Mouse (Mus musculus): ENCODE data around the gene Btg2.

DNA sequence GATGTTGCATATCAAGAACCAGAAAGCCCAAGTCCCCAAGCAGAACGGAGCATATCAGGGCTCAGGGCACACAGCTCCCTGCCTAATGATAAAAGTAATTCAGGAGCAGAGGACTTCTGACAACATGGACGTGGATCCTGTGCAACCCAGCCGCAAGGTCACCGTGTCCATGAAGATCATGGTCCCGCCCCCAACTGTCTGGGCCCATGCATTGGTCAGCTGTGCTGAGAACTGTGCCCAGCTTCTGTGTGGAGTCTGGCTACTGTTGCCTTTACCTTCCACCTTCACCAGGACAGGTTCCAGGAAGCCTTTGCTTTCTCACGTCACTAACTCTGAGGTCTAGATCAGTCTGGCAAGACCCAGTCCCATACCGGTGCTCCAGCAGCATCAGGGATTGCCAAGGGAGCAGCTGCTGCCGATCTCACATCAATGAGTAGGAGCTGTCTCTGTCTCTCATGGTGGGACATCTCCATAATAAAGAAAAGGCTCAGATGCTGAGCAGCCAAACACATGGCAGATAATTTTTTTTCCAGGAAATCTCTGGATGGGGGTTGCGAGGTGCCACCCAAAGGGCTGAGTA is 23.2 kb downstream of the Btg2 start:
- TF ChIP-seq POLR2A (IDR thresholded peaks at IDR 0.05; ENCODE audit: borderline replicate concordance, control insufficient read depth, low read depth, low read length): no peak
- no peak for TF ChIP-seq CTCF (IDR thresholded peaks at IDR 0.05; ENCODE audit: control insufficient read depth, insufficient read depth, low read length)
